Mouse (Mus musculus): ENCODE measurements around the gene Dtx1. TPM values are rescaled to one million over a fixed set of nuclear protein-coding genes. Genes with fewer than 3 reads are reported as not detected.

The Dtx1 gene
- total RNA-seq, 2 experiments from 2014 or later = 0.61 to 7.5 TPM

- ATAC-seq (replicated peaks; ENCODE audit: low FRiP score, poor library complexity, severe bottlenecking) = no peak
These were observed 4.8 kb downstream of the Dtx1 start for GRCm38 (mm10) chr5:120706976-120707375.

GRCm38 (mm10) chr5:120706541-120706940, 5.2 kb downstream of the Dtx1 start:
- ATAC-seq (replicated peaks; ENCODE audit: low FRiP score, poor library complexity, severe bottlenecking) = no peak

- ATAC-seq (replicated peaks; ENCODE audit: low FRiP score, poor library complexity, severe bottlenecking) = no peak
These were observed 7.3 kb downstream of the Dtx1 start for GRCm38 (mm10) chr5:120704421-120704820.

GRCm38 (mm10) chr5:120703660-120704059, 8.1 kb downstream of the Dtx1 start:
- ATAC-seq (replicated peaks; ENCODE audit: low FRiP score, poor library complexity, severe bottlenecking) = no peak

- no peak for ATAC-seq (replicated peaks; ENCODE audit: low FRiP score, poor library complexity, severe bottlenecking)
These were observed 8.8 kb downstream of the Dtx1 start for GRCm38 (mm10) chr5:120702969-120703368.

- no peak for ATAC-seq (replicated peaks; ENCODE audit: low FRiP score, poor library complexity, severe bottlenecking)
These were observed 9.3 kb downstream of the Dtx1 start for GRCm38 (mm10) chr5:120702421-120702820.

- ATAC-seq (replicated peaks; ENCODE audit: low FRiP score, poor library complexity, severe bottlenecking) = no peak
These were observed 10.5 kb downstream of the Dtx1 start for GRCm38 (mm10) chr5:120700996-120701790.

GRCm38 (mm10) chr5:120698801-120699391, 12.8 kb downstream of the Dtx1 start:
- ATAC-seq (replicated peaks; ENCODE audit: low FRiP score, poor library complexity, severe bottlenecking) = no peak

- ATAC-seq (replicated peaks; ENCODE audit: low FRiP score, poor library complexity, severe bottlenecking) = no peak
These were observed 13.5 kb downstream of the Dtx1 start for GRCm38 (mm10) chr5:120698181-120698580.

- ATAC-seq (replicated peaks; ENCODE audit: low FRiP score, poor library complexity, severe bottlenecking) = no peak
These were observed 14.9 kb downstream of the Dtx1 start for GRCm38 (mm10) chr5:120696865-120697264.

- ATAC-seq (replicated peaks; ENCODE audit: low FRiP score, poor library complexity, severe bottlenecking) = no peak
These were observed 15.5 kb downstream of the Dtx1 start for GRCm38 (mm10) chr5:120696057-120696743.

- no peak for ATAC-seq (replicated peaks; ENCODE audit: low FRiP score, poor library complexity, severe bottlenecking)
These were observed 17.0 kb downstream of the Dtx1 start for GRCm38 (mm10) chr5:120694695-120695074.

- no peak for ATAC-seq (replicated peaks; ENCODE audit: low FRiP score, poor library complexity, severe bottlenecking)
These were observed 17.6 kb downstream of the Dtx1 start for GRCm38 (mm10) chr5:120693931-120694694.

GRCm38 (mm10) chr5:120692034-120692433, 19.7 kb downstream of the Dtx1 start:
- no peak for ATAC-seq (replicated peaks; ENCODE audit: low FRiP score, poor library complexity, severe bottlenecking)

GRCm38 (mm10) chr5:120690417-120690816, 21.3 kb downstream of the Dtx1 start:
- no peak for ATAC-seq (replicated peaks; ENCODE audit: low FRiP score, poor library complexity, severe bottlenecking)

GRCm38 (mm10) chr5:120688434-120688833, 23.3 kb downstream of the Dtx1 start:
- no peak for ATAC-seq (replicated peaks; ENCODE audit: low FRiP score, poor library complexity, severe bottlenecking)

GRCm38 (mm10) chr5:120687897-120688296, 23.8 kb downstream of the Dtx1 start:
- no peak for ATAC-seq (replicated peaks; ENCODE audit: low FRiP score, poor library complexity, severe bottlenecking)

- ATAC-seq (replicated peaks; ENCODE audit: low FRiP score, poor library complexity, severe bottlenecking) = no peak
These were observed 24.3 kb downstream of the Dtx1 start for GRCm38 (mm10) chr5:120687484-120687851.

- no peak for ATAC-seq (replicated peaks; ENCODE audit: low FRiP score, poor library complexity, severe bottlenecking)
These were observed 24.8 kb downstream of the Dtx1 start for GRCm38 (mm10) chr5:120686749-120687483.

GRCm38 (mm10) chr5:120685678-120686077, 26.0 kb downstream of the Dtx1 start:
- no peak for ATAC-seq (replicated peaks; ENCODE audit: low FRiP score, poor library complexity, severe bottlenecking)

Data from erythroid progenitor cell, adult 5-6 weeks (primary cell).